In genomic region chr10:95708001-95708400, GRCm38 (mm10) we compare ENCODE assay signal across 10 mouse cellular contexts. TPM values are rescaled to one million over a fixed set of nuclear protein-coding genes. Genes with fewer than 3 reads are reported as not detected.
DNase-seq lines count a peak whose midpoint lies in the region; ATAC-seq and TF ChIP-seq lines count a peak whose summit lies in the region.
"Had no signal": no experiment of that assay in that cellular context is flagged by ENCODE, and none has a peak within 500 bp of the region (broad histone marks: within the 10 kb centered on the region; RNA-seq: fewer than 3 reads in every experiment).

No protein-coding gene starts in this region.

- 45% methylated on average over 5 of the region's 5 CpGs for WGBS in lung, embryonic 15.5 days
- 40% methylated on average over 5 of the region's 5 CpGs for WGBS in kidney, embryonic 15.5 days
- 49% methylated on average over 5 of the region's 5 CpGs for WGBS in intestine, embryonic 16.5 days
- 33% methylated on average over 5 of the region's 5 CpGs for WGBS in lung, adult 2 months

- TF ChIP-seq CTCF in lung, adult 2 months (IDR thresholded peaks at IDR 0.05; ENCODE audit: insufficient read depth, low read length), result no peak

- no peak overlapping the region for H3K9ac ChIP-seq in lung, embryonic 15.5 days
- H3K9ac ChIP-seq in kidney, embryonic 15.5 days, result no peak overlapping the region
- no peak overlapping the region for H3K9ac ChIP-seq in intestine, embryonic 16.5 days (ENCODE audit: low read depth, low read length)

- no peaks in the 10 kb centered on the region for H3K36me3 ChIP-seq in lung, embryonic 15.5 days
- no peaks in the 10 kb centered on the region for H3K36me3 ChIP-seq in kidney, embryonic 15.5 days
- H3K36me3 ChIP-seq in intestine, embryonic 16.5 days (ENCODE audit: control insufficient read depth, insufficient read depth, low read length), result no peaks in the 10 kb centered on the region

- peak overlapping the region; percentile 61 for H3K27ac ChIP-seq in lung, embryonic 15.5 days
- H3K27ac ChIP-seq in kidney, embryonic 15.5 days, result 0 out of 2 replicates have a peak overlapping the region, but pooled peaks have one; percentile 46
- H3K27ac ChIP-seq in intestine, embryonic 16.5 days (ENCODE audit: low read length), result no peak overlapping the region

- H3K27me3 ChIP-seq in lung, embryonic 15.5 days, result no peaks in the 10 kb centered on the region
- no peaks in the 10 kb centered on the region for H3K27me3 ChIP-seq in kidney, embryonic 15.5 days
- H3K27me3 ChIP-seq in intestine, embryonic 16.5 days (replicated peaks; ENCODE audit: control insufficient read depth, insufficient read depth, low read length), result no peaks in the 10 kb centered on the region

- H3K4me2 ChIP-seq in lung, embryonic 15.5 days, result no peak overlapping the region
- H3K4me2 ChIP-seq in kidney, embryonic 15.5 days, result no peak overlapping the region
- no peak overlapping the region for H3K4me2 ChIP-seq in intestine, embryonic 16.5 days (ENCODE audit: low read depth, low read length)

- no peaks in the 10 kb centered on the region for H3K9me3 ChIP-seq in lung, embryonic 15.5 days
- no peaks in the 10 kb centered on the region for H3K9me3 ChIP-seq in kidney, embryonic 15.5 days (replicated peaks)
- no peaks in the 10 kb centered on the region for H3K9me3 ChIP-seq in intestine, embryonic 16.5 days (ENCODE audit: control insufficient read depth, low read length)

- H3K4me1 ChIP-seq in lung, embryonic 15.5 days, result peaks cover 26% of the 10 kb centered on the region
- H3K4me1 ChIP-seq in kidney, embryonic 15.5 days, result peaks cover 36% of the 10 kb centered on the region
- H3K4me1 ChIP-seq in intestine, embryonic 16.5 days (ENCODE audit: control insufficient read depth, insufficient read depth, low read length), result peaks cover 5% of the 10 kb centered on the region; the same call in 1 of the 2 replicates
- no peaks in the 10 kb centered on the region for H3K4me1 ChIP-seq in lung, adult 2 months (ENCODE audit: control insufficient read depth, insufficient read depth, low read length)

- no peak overlapping the region for H3K4me3 ChIP-seq in lung, embryonic 15.5 days
- no peak overlapping the region for H3K4me3 ChIP-seq in kidney, embryonic 15.5 days (replicated peaks)
- no peak overlapping the region for H3K4me3 ChIP-seq in intestine, embryonic 16.5 days (ENCODE audit: low read length)
- H3K4me3 ChIP-seq in lung, adult 2 months (replicated peaks; ENCODE audit: extremely low read depth, low read depth, low read length), result no peak overlapping the region

- no peak for TF ChIP-seq POLR2A in lung, adult 2 months (IDR thresholded peaks at IDR 0.05; ENCODE audit: borderline replicate concordance, extremely low read depth, low read depth, low read length)

- ATAC-seq in lung, embryonic 15.5 days (ENCODE audit: borderline replicate concordance, extremely low read depth, low FRiP score, low TSS enrichment), result peak; percentile 41
- peak; percentile 77 for ATAC-seq in granulocyte monocyte progenitor cell, adult 5-6 weeks (replicated peaks; ENCODE audit: poor library complexity, severe bottlenecking)
- ATAC-seq in kidney, embryonic 15.5 days (replicated peaks; ENCODE audit: low FRiP score), result peak; percentile 47; the same call in 1 of the 2 replicates
- no peak for ATAC-seq in intestine, embryonic 16.5 days

- no peak for DNase-seq in lung, postnatal 36 days
- peak; percentile 37 for DNase-seq in thymus, postnatal 14 days
- no peak for DNase-seq in left cerebral cortex, adult 18-20 months (ENCODE audit: low spot score in 2 of 2)
- DNase-seq in lung, adult 2 months, result no peak

RNA-seq across cellular contexts. Expression of gene Anapc15-ps, which starts 34.8 kb away (rescaled TPM):
- 0.45 TPM in 1 of 2 replicates, not detected in the other for polyA plus RNA-seq in lung, embryonic 15.5 days (2015; fragmentation: Nextera tagmentation; extraction: Ambion mirVana)
- not detected in 2 replicates for total RNA-seq in granulocyte monocyte progenitor cell, adult 5-6 weeks (2014; fragmentation: Nextera tagmentation)
- 1.6 and 3.6 TPM in 2 replicates for total RNA-seq in granulocyte monocyte progenitor cell, adult 5-6 weeks (2017)
- 0.47 TPM in 1 of 2 replicates, not detected in the other for polyA plus RNA-seq in kidney, embryonic 15.5 days (2015; fragmentation: Nextera tagmentation; extraction: Ambion mirVana)
- total RNA-seq in left cerebral cortex, adult 18-20 months (2021), result not detected
- not detected in 2 replicates for polyA plus RNA-seq in intestine, embryonic 16.5 days (2015; fragmentation: Nextera tagmentation; extraction: Ambion mirVana)
- polyA plus RNA-seq in lung, adult 2 months (2012; rRNA removed), result not detected in 2 replicates
- total RNA-seq: left cerebral cortex, adult 8-10 months; neutrophil, adult 5-6 weeks had no signal
